Mouse (Mus musculus): ENCODE results near the gene Vax2.

Gene Vax2

GRCm38 (mm10) chr6:83713271-83714136, 2.4 kb downstream of the Vax2 start:
- no peak for DNase-seq

- no peak for DNase-seq
Measured at GRCm38 (mm10) chr6:83714221-83715123, 3.4 kb downstream of the Vax2 start.

- DNase-seq: no peak
Measured at GRCm38 (mm10) chr6:83715461-83716196, 4.6 kb downstream of the Vax2 start.

DNA sequence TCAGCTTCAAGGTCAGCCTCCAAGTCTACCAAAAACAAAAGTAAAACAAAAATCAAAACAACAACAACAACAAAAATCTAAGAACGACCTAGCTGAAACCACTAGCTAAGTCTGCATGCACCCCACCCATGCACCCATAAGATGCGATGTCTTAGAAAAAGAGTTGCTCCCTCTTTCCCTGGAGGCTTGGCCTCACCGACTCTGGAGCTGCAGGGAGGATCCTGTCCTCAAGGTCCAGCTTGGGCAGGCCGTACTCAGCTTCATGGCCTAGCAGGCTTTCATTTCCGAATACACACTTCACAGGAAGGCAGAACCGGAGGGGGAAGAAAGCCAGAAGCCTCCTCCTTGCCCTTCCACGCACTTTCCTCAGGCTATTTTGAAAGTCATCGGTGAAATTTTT, 6.0 kb downstream of the Vax2 start:
- no peak for DNase-seq

- no peak for DNase-seq
Measured at GRCm38 (mm10) chr6:83722526-83722925, 11.5 kb downstream of the Vax2 start.

DNA sequence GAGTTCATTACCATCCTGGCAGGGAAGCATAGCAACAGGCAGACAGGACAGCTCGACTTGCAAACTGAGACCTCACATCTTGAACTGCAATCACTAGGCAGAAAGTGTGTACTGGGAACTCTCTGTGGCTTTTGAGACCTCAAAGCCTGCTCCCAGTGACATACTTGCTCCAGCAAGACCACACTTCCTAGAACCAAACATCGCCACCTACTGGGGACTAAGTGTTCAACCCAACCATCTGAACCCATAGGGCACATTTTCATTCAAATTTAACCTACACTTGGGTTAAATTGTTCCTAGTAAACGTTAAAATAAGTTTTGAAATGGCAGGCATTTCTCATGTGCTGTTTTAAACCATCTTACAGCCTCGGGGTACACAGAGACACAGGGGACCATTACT, 16.1 kb downstream of the Vax2 start:
- DNase-seq: no peak

DNA sequence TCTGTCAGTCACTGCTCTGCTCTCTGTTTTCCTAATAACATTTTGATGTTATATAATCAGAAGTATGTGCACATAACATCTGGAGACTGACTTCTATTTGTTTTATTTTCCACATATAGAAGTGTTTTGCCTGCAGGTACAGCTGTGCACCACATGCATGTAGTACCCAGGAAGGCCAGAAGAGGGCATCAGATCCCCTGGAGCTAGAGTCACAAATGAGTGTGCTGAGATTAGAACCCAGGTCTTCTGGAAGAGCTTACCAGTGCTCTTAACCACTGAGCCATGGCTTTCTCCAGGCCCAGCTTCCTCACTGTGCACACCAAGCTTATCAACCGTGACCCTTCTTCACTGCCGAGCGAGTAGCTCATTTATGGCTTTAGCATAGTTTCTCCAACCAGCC, 17.4 kb downstream of the Vax2 start:
- no peak for DNase-seq

GRCm38 (mm10) chr6:83729350-83729970, 18.4 kb downstream of the Vax2 start:
- no peak for DNase-seq

DNA sequence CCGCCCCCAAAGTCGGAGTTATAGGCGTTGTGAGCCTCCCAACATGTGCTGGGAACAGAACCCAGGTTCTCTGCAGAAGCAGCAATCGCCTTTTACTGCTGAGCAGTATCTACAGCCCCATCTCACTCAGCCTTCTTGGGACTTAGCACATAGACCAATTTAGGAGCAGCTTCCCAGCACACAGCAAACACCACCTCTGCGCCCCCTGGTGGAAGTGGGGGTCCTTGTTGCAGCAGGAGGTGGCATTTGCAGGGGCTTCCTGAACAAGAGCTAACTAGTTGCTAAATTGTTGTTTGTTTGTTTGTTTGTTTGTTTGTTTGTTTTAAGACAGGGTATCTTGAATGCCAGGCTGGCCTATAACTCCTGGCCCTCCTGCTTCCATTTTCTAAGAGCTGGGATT, 20.1 kb downstream of the Vax2 start:
- DNase-seq: peak; percentile 33

DNA sequence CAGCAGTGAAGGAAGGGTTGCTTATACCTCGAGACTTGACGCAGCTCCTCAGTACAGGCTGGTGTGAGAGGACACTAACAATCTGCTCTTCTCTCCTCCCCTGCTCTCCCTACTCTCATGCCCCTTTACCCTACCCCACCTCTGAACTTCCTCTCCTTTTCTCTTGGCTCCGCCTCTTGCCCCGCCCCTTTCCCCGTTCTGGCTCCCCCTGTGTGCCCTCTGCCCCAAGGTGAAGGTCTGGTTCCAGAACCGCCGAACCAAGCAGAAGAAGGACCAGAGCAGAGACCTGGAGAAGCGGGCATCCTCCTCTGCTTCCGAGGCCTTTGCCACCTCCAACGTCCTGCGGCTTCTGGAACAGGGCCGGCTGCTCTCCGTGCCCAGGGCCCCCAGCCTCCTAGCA, 26.2 kb downstream of the Vax2 start:
- DNase-seq: no peak

DNA sequence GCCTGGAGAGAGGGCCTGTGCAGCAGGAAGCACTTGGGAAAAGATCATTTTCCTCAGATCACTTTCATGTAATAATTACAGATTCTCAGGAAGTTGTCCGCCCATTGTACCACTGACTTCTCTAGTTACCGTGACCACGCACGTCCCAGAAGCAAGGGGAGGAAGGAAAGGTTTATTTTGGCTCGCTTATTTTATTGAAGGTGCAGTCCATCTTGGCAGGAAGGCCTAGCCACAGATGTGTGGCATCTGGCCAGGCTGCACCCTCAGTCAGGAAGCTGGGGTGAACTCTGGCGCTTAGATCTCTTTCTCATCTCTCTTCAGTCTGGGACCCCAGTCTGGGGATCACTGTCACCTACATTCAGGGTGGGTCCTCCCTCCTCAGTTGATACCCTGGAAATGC, 27.5 kb downstream of the Vax2 start:
- no peak for DNase-seq

DNA sequence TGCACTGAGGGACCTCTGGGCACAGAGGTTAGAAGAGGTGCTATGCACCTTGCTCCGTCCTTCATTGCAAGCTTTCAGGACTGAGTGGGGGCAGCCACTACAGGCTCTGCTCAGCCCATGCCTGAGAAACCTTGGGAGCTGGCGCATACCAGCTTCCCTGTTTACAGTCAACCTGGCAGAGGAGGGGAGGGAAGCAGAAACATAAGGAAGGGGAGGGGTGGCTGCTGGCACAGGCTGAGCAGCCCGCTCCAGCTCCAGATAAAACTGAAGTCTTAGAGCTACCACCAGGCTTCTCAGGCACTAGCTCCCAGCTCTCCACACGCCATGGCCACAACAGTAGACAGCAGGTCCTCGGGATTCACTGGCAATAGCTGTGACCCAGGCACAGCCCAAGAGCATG, 31.7 kb downstream of the Vax2 start, which contains the start of gene Atp6v1b1:
Gene Atp6v1b1 (plus strand): TSS at position 230 of the 400 bp plus-strand sequence.
- no peak for DNase-seq

- DNase-seq: no peak
Measured at GRCm38 (mm10) chr6:83743212-83743611, 32.1 kb downstream of the Vax2 start.

DNA sequence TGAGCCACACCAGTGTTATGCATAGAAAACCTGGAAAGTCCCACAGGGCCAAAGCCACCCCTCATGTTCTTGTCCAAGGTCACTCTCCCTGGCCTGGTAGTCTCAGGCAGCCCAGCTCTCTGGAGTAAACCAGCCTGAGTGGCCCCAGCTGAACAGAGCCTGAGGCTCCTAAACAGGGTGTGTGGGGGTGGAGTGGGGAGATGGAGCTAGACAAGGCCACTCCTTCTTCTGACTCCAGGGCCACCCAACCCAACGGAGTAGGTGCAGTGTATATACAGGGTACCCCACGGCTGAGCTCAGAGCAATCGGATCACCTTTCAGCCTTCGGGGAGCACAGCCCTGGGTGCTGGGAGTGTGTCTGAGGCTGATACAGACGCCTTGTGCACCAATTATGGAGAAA, 33.1 kb downstream of the Vax2 start:
- no peak for DNase-seq

DNA sequence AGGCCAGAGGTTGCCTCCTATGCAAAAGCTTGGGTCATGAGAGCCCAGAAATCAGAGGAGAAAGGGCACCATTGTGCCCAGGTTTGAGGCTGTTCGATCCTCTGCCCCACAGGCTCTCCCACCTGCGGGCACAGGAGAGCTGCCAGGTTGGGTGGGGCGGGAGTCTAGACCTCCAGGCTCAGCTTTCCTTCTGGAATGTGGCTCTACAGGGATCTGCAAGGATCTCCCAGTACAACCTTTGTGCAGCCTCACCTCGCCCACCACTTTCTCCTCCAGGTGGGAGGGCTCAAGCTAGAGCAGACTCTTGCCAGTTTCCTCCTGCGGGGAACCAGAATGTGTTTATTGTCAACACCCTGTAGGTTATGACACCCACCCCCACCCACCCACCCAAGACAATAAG, 33.5 kb downstream of the Vax2 start:
- no peak for DNase-seq

GRCm38 (mm10) chr6:83745466-83745865, 34.4 kb downstream of the Vax2 start:
- DNase-seq: no peak

GRCm38 (mm10) chr6:83749286-83749685, 38.2 kb downstream of the Vax2 start:
- no peak for DNase-seq

DNA sequence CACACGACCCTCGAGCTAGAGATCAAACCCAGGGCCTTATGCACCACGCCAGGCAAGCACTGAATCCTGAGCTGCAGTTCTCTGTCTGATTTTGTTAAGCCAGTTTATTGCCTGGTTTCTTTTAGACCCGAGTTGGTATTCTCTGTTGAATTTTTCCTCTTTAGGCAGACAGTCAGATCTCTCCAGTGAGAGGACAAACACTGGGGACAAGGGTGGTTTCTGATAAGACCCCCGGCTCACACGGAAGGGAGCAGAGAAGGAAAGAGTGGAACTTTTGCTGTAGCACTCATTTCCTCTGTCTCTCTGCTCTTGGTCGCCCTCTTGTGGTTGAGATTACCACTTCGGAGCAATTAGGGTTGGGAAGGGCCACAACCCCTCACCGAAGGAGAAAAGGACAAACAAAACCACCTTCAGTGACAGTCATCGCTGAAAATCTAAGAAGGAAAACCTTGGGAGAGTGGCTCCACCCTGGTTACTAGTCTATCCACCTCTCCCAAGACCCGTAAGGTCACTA, 39.2 kb downstream of the Vax2 start:
- peak; percentile 15 for DNase-seq

- no peak for DNase-seq
Measured at GRCm38 (mm10) chr6:83756051-83756450, 45.0 kb downstream of the Vax2 start.

DNA sequence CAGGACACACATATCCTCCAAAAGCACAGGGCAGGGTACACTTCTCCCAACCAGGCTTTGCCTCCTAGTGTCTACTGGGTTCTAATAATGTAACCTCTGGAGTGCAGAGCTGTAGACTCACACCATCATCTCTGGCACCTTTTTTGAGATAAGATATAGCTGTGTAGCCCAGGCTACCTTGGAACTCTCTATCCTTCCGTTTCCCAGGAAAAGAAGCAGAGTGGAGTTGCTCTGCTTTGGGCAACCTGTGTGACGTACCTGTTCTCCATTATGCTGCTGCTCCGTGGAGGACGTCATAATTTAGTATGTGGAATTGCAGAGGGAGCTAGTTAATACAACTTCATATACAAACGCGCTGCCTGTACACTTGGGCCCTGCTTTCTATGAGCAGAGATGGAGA, 51.3 kb downstream of the Vax2 start, which contains the start of gene Ankrd53:
Gene Ankrd53 (plus strand): TSS at position 301 of the 400 bp plus-strand sequence.
- no peak for DNase-seq

GRCm38 (mm10) chr6:83762880-83763431, 51.9 kb downstream of the Vax2 start:
- DNase-seq: no peak

- DNase-seq: no peak
Measured at GRCm38 (mm10) chr6:83766982-83767381, 55.9 kb downstream of the Vax2 start.

Measured in right cerebral cortex, adult 18-20 months (tissue).